Comparison of ENCODE assay signal across 9 mouse cellular contexts in genomic region chr15:81008689-81009123, GRCm38 (mm10). TPM values are rescaled to one million over a fixed set of nuclear protein-coding genes. Genes with fewer than 3 reads are reported as not detected.
A peak's percentile ranks its signal among the peaks of the same experiment; 100 is the strongest.
DNase-seq lines count a peak whose midpoint lies in the region; ATAC-seq lines count a peak whose summit lies in the region.
"Had no signal": no experiment of that assay in that cellular context is flagged by ENCODE, and none has a peak within 500 bp of the region (broad histone marks: within the 10 kb centered on the region; RNA-seq: fewer than 3 reads in every experiment).

No protein-coding gene starts in this region.

- no peak overlapping the region for H3K4me3 ChIP-seq in intestine, embryonic 14.5 days (ENCODE audit: low read depth, low read length)
- H3K4me3 ChIP-seq in intestine, embryonic 15.5 days (replicated peaks) = no peak overlapping the region

- H3K4me1 ChIP-seq in intestine, embryonic 14.5 days (replicated peaks; ENCODE audit: control insufficient read depth, insufficient read depth, low read length) = no peaks in the 10 kb centered on the region
- H3K4me1 ChIP-seq in intestine, embryonic 15.5 days (replicated peaks) = no peaks in the 10 kb centered on the region

- H3K9ac ChIP-seq in intestine, embryonic 14.5 days (ENCODE audit: low read length) = no peak overlapping the region
- H3K9ac ChIP-seq in intestine, embryonic 15.5 days = no peak overlapping the region

- ATAC-seq in intestine, embryonic 14.5 days (replicated peaks; ENCODE audit: low FRiP score, low TSS enrichment, low read depth) = 0 out of 2 replicates have a peak, but pooled peaks have one; percentile 16
- no peak for ATAC-seq in intestine, embryonic 15.5 days

- H3K27me3 ChIP-seq in intestine, embryonic 14.5 days (replicated peaks; ENCODE audit: control insufficient read depth, insufficient read depth, low read length) = no peaks in the 10 kb centered on the region
- no peaks in the 10 kb centered on the region for H3K27me3 ChIP-seq in intestine, embryonic 15.5 days (replicated peaks)

- intact Hi-C loops in left cerebral cortex, postnatal 10 days (cut with DNase I) = no loop called here

- no peak overlapping the region for H3K27ac ChIP-seq in intestine, embryonic 14.5 days (ENCODE audit: low read depth)
- H3K27ac ChIP-seq in intestine, embryonic 15.5 days = no peak overlapping the region

- peaks cover 29% of the 10 kb centered on the region for H3K36me3 ChIP-seq in intestine, embryonic 14.5 days (ENCODE audit: control insufficient read depth, insufficient read depth, low read length)
- peaks cover 23% of the 10 kb centered on the region; the same call in 1 of the 2 replicates for H3K36me3 ChIP-seq in intestine, embryonic 15.5 days

- no peaks in the 10 kb centered on the region for H3K9me3 ChIP-seq in intestine, embryonic 14.5 days (ENCODE audit: control insufficient read depth, low read length)
- H3K9me3 ChIP-seq in intestine, embryonic 15.5 days = no peaks in the 10 kb centered on the region

- WGBS in intestine, embryonic 14.5 days = 59% methylated on average over 10 of the region's 10 CpGs
- 57% methylated on average over 10 of the region's 10 CpGs for WGBS in intestine, embryonic 15.5 days

- DNase-seq in intestine, embryonic 14.5 days (ENCODE audit: low spot score) = no peak
- DNase-seq in B cell, adult 2 months = peak; percentile 24 to 29
- peak; percentile 69 for DNase-seq in NIH3T3 (ENCODE audit: low read depth)
- DNase-seq in kidney, postnatal 4 days = peak; percentile 56 to 63
- DNase-seq in neural tube, embryonic 10.5 days (ENCODE audit: extremely low spot score, low spot score) = no peak
- no peak for DNase-seq in left cerebral cortex, postnatal 10 days (ENCODE audit: extremely low spot score in 1 of 2, low spot score in 2 of 2)
- no peak for DNase-seq in layer of hippocampus, adult 9-10 months (ENCODE audit: low spot score)
- DNase-seq: cerebellum, adult 8-10 months had no signal

- no peak overlapping the region for H3K4me2 ChIP-seq in intestine, embryonic 14.5 days (ENCODE audit: low read length)
- no peak overlapping the region for H3K4me2 ChIP-seq in intestine, embryonic 15.5 days (replicated peaks)

RNA-seq across cellular contexts. Expression of gene Sgsm3, which starts 31.1 kb away (rescaled TPM):
- polyA plus RNA-seq in intestine, embryonic 14.5 days (2014; fragmentation: Nextera tagmentation; extraction: Ambion mirVana) = 22.1 and 26.4 TPM in 2 replicates
- 27.6 and 29.2 TPM in 2 replicates for polyA plus RNA-seq in intestine, embryonic 15.5 days (2015; fragmentation: Nextera tagmentation; extraction: Ambion mirVana)
- total RNA-seq in left cerebral cortex, postnatal 10 days (2021) = 10 to 100 TPM; 79.1 to 80.8 TPM

Comparison
In these comparisons a context has a peak if more than half of its experiments do, and no peak if none do; other contexts are left out.
1. DNase-seq: peak in B cell, adult 2 months (2 of 2), NIH3T3 (single experiment) and kidney, postnatal 4 days (2 of 2); none in intestine, embryonic 14.5 days (single experiment), neural tube, embryonic 10.5 days (single experiment), left cerebral cortex, postnatal 10 days (0 of 2) and layer of hippocampus, adult 9-10 months (single experiment).